Mouse (Mus musculus) stomach, embryonic 15.5 days (tissue): ENCODE data around the gene Faah. TPM values are rescaled to one million over a fixed set of nuclear protein-coding genes. Genes with fewer than 3 reads are reported as not detected.

Experiments
- ATAC-seq: fragments of 200-750 bp; cut with Nextera tagmentation; 2 replicates; pipeline ENCODE4 v1.8.0; 2017; ENCODE audit warnings: low read depth, moderate number of reproducible peaks, moderate TSS enrichment; ENCODE audit not compliant: insufficient read depth, low FRiP score
- H3K27ac ChIP-seq: fragments of 300-500 bp; sonication (generic); 2 replicates; pipeline ENCODE4 v1.5.1; 2015; ENCODE audit warnings: mild to moderate bottlenecking, inconsistent platforms
- H3K27me3 ChIP-seq: fragments of 300-500 bp; sonication (generic); replicated peaks from 2 replicates; pipeline ENCODE4 v1.6.1; 2015; ENCODE audit warnings: inconsistent platforms
- H3K36me3 ChIP-seq: fragments of 300-500 bp; sonication (generic); 2 replicates; pipeline ENCODE4 v1.6.1; 2015; ENCODE audit warnings: inconsistent platforms
- H3K4me1 ChIP-seq: fragments of 300-500 bp; sonication (generic); 2 replicates; pipeline ENCODE4 v1.6.1; 2015; ENCODE audit warnings: inconsistent platforms
- H3K4me2 ChIP-seq: fragments of 300-500 bp; sonication (generic); 2 replicates; pipeline ENCODE4 v1.6.1; 2015; ENCODE audit warnings: mild to moderate bottlenecking, inconsistent platforms
- H3K4me3 ChIP-seq: fragments of 300-500 bp; sonication (generic); replicated peaks from 2 replicates; pipeline ENCODE4 v1.5.1; 2015; ENCODE audit warnings: inconsistent platforms
- H3K9ac ChIP-seq: fragments of 300-500 bp; sonication (generic); 2 replicates; pipeline ENCODE4 v1.6.1; 2015; ENCODE audit warnings: inconsistent platforms
- H3K9me3 ChIP-seq: fragments of 300-500 bp; sonication (generic); 2 replicates; pipeline ENCODE4 v1.6.1; 2016; ENCODE audit warnings: inconsistent platforms
- WGBS: fragments of 180-500 bp; shearing (Covaris S2); methylation state at CpG from one replicate; pipeline ENCODE4 v1.1.7; 2015; 5-methylcytosine and 5-hydroxymethylcytosine counted together
- polyA plus RNA-seq: library from polyadenylated mRNA; unstranded; fragments of >200 nt; fragmentation: Nextera tagmentation; extraction: Ambion mirVana; gene quantifications from 2 replicates; pipeline ENCODE4 v1.2.1, GENCODE M21; 2015

Faah gene
- polyA plus RNA-seq, 1 experiment from 2014 or later, result 14.8 TPM

- H3K4me2 ChIP-seq, result no peak overlapping the region
- H3K4me3 ChIP-seq, result no peak overlapping the region
- no peaks in the 10 kb centered on the region for H3K4me1 ChIP-seq
- 61% methylated on average over 2 of the region's 2 CpGs for WGBS
- ATAC-seq, result no peak
- H3K27me3 ChIP-seq, result no peaks in the 10 kb centered on the region
- no peak overlapping the region for H3K27ac ChIP-seq
- H3K36me3 ChIP-seq, result no peaks in the 10 kb centered on the region
- no peaks in the 10 kb centered on the region for H3K9me3 ChIP-seq
- no peak overlapping the region for H3K9ac ChIP-seq
These were observed 22.4 kb downstream of the Faah start for GRCm38 (mm10) chr4:115995376-115995730.

GRCm38 (mm10) chr4:115994662-115995375 lies 22.9 kb downstream of the Faah start:
- Histone ChIP-seq H3K4me1 (no peaks in the 10 kb centered on the region), H3K9ac (no peak overlapping the region), H3K27me3 (no peaks in the 10 kb centered on the region), H3K9me3 (no peaks in the 10 kb centered on the region), H3K4me2 (no peak overlapping the region), H3K27ac (no peak overlapping the region), H3K36me3 (no peaks in the 10 kb centered on the region), H3K4me3 (no peak overlapping the region)
- 86% methylated on average over 16 of the region's 16 CpGs for WGBS
- no peak for ATAC-seq

GRCm38 (mm10) chr4:115989382-115989781 lies 28.3 kb downstream of the Faah start:
- WGBS, result 74% methylated on average over 7 of the region's 7 CpGs
- Histone ChIP-seq H3K9me3 (no peaks in the 10 kb centered on the region), H3K4me3 (no peak overlapping the region), H3K27me3 (peaks cover 4% of the 10 kb centered on the region; the same call in 1 of the 2 replicates), H3K9ac (no peak overlapping the region), H3K4me2 (no peak overlapping the region), H3K27ac (no peak overlapping the region), H3K36me3 (no peaks in the 10 kb centered on the region), H3K4me1 (no peaks in the 10 kb centered on the region)
- ATAC-seq, result no peak

- WGBS, result 72% methylated on average over 5 of the region's 5 CpGs
- Histone ChIP-seq H3K4me1 (no peaks in the 10 kb centered on the region), H3K27ac (no peak overlapping the region), H3K27me3 (peaks cover 4% of the 10 kb centered on the region; the same call in 1 of the 2 replicates), H3K4me3 (no peak overlapping the region), H3K9me3 (no peaks in the 10 kb centered on the region), H3K36me3 (no peaks in the 10 kb centered on the region), H3K9ac (no peak overlapping the region), H3K4me2 (no peak overlapping the region)
- ATAC-seq, result no peak
These were observed 29.7 kb downstream of the Faah start for GRCm38 (mm10) chr4:115987858-115988530.

- 67% methylated on average over 1 of the region's 1 CpGs for WGBS
- no peaks in the 10 kb centered on the region for H3K9me3 ChIP-seq
- H3K36me3 ChIP-seq, result no peaks in the 10 kb centered on the region
- H3K9ac ChIP-seq, result no peak overlapping the region
- no peaks in the 10 kb centered on the region for H3K4me1 ChIP-seq
- H3K4me2 ChIP-seq, result no peak overlapping the region
- H3K27ac ChIP-seq, result no peak overlapping the region
- peaks cover 4% of the 10 kb centered on the region; the same call in 1 of the 2 replicates for H3K27me3 ChIP-seq
- ATAC-seq, result no peak
- H3K4me3 ChIP-seq, result no peak overlapping the region
These were observed 30.3 kb downstream of the Faah start for GRCm38 (mm10) chr4:115987436-115987835.

GRCm38 (mm10) chr4:115984967-115985366 lies 32.8 kb downstream of the Faah start:
- Histone ChIP-seq H3K9me3 (no peaks in the 10 kb centered on the region), H3K27me3 (peaks cover 21% of the 10 kb centered on the region), H3K4me3 (no peak overlapping the region), H3K4me1 (no peaks in the 10 kb centered on the region), H3K36me3 (no peaks in the 10 kb centered on the region), H3K9ac (no peak overlapping the region), H3K27ac (no peak overlapping the region), H3K4me2 (no peak overlapping the region)
- ATAC-seq, result no peak
- WGBS, result 41% methylated on average over 8 of the region's 8 CpGs

- Histone ChIP-seq H3K9ac (no peak overlapping the region), H3K27me3 (peaks cover 26% of the 10 kb centered on the region), H3K27ac (no peak overlapping the region), H3K4me1 (peaks cover 6% of the 10 kb centered on the region; the same call in 1 of the 2 replicates), H3K9me3 (no peaks in the 10 kb centered on the region), H3K4me2 (no peak overlapping the region), H3K36me3 (no peaks in the 10 kb centered on the region), H3K4me3 (no peak overlapping the region)
- WGBS, result 4% methylated on average over 13 of the region's 13 CpGs
- no peak; the same call in 1 of the 2 replicates for ATAC-seq
These were observed 33.6 kb downstream of the Faah start for GRCm38 (mm10) chr4:115984111-115984510.

- H3K4me3 ChIP-seq, result no peak overlapping the region
- no peaks in the 10 kb centered on the region for H3K9me3 ChIP-seq
- 0% methylated on average over 8 of the region's 8 CpGs for WGBS
- no peak overlapping the region for H3K27ac ChIP-seq
- H3K27me3 ChIP-seq, result peaks cover 61% of the 10 kb centered on the region
- ATAC-seq, result no peak
- no peak overlapping the region for H3K9ac ChIP-seq
- H3K4me2 ChIP-seq, result no peak overlapping the region
- H3K4me1 ChIP-seq, result peaks cover 6% of the 10 kb centered on the region; the same call in 1 of the 2 replicates
- H3K36me3 ChIP-seq, result no peaks in the 10 kb centered on the region
These were observed 37.0 kb downstream of the Faah start for GRCm38 (mm10) chr4:115980676-115981075.

- peak overlapping the region; percentile 48 for H3K4me2 ChIP-seq
- peak overlapping the region; percentile 24 for H3K4me3 ChIP-seq
- no peak overlapping the region for H3K27ac ChIP-seq
- no peak for ATAC-seq
- H3K9ac ChIP-seq, result no peak overlapping the region
- WGBS, result 1% methylated on average over 32 of the region's 39 CpGs
- H3K36me3 ChIP-seq, result no peaks in the 10 kb centered on the region
- H3K4me1 ChIP-seq, result peaks cover 6% of the 10 kb centered on the region; the same call in 1 of the 2 replicates
- peaks cover 68% of the 10 kb centered on the region for H3K27me3 ChIP-seq
- no peaks in the 10 kb centered on the region for H3K9me3 ChIP-seq
These were observed 38.3 kb downstream of the Faah start for GRCm38 (mm10) chr4:115979437-115979836.

- Histone ChIP-seq H3K36me3 (no peaks in the 10 kb centered on the region), H3K27me3 (peaks cover 68% of the 10 kb centered on the region), H3K4me2 (no peak overlapping the region; the same call in 1 of the 2 replicates), H3K4me3 (no peak overlapping the region), H3K27ac (no peak overlapping the region), H3K9me3 (no peaks in the 10 kb centered on the region), H3K9ac (no peak overlapping the region), H3K4me1 (peaks cover 6% of the 10 kb centered on the region; the same call in 1 of the 2 replicates)
- ATAC-seq, result no peak
- WGBS, result 12% methylated on average over 4 of the region's 4 CpGs
These were observed 38.8 kb downstream of the Faah start for GRCm38 (mm10) chr4:115978911-115979310.

- Histone ChIP-seq H3K27me3 (peaks cover 70% of the 10 kb centered on the region), H3K27ac (no peak overlapping the region), H3K36me3 (no peaks in the 10 kb centered on the region), H3K4me1 (no peaks in the 10 kb centered on the region), H3K9ac (no peak overlapping the region), H3K4me2 (no peak overlapping the region), H3K9me3 (no peaks in the 10 kb centered on the region), H3K4me3 (no peak overlapping the region)
- ATAC-seq, result no peak
- 40% methylated on average over 24 of the region's 24 CpGs for WGBS
These were observed 45.2 kb downstream of the Faah start for GRCm38 (mm10) chr4:115972543-115972942.

GRCm38 (mm10) chr4:115964446-115964845 lies 53.3 kb downstream of the Faah start:
- ATAC-seq, result no peak
- Histone ChIP-seq H3K9ac (no peak overlapping the region), H3K4me2 (no peak overlapping the region), H3K27me3 (peaks cover 80% of the 10 kb centered on the region), H3K36me3 (no peaks in the 10 kb centered on the region), H3K27ac (no peak overlapping the region), H3K4me1 (no peaks in the 10 kb centered on the region), H3K4me3 (no peak overlapping the region), H3K9me3 (no peaks in the 10 kb centered on the region)
- 17% methylated on average over 5 of the region's 5 CpGs for WGBS
